Mouse (Mus musculus) stomach, postnatal 0 days (tissue): ENCODE results near the gene Clpsl2. TPM values are rescaled to one million over a fixed set of nuclear protein-coding genes. Genes with fewer than 3 reads are reported as not detected.
A peak's percentile ranks its signal among the peaks of the same experiment; 100 is the strongest.

ENCODE experiments used
- ATAC-seq: fragments of 200-750 bp; cut with Nextera tagmentation; 2 replicates; pipeline ENCODE4 v1.8.0; 2017; ENCODE audit not compliant: low FRiP score, low TSS enrichment
- DNase-seq: peaks from one replicate; pipeline ENCODE4 v3.0.0-alpha.2; 2016; ENCODE audit warnings: low spot score
- H3K27ac ChIP-seq: fragments of 300-500 bp; sonication (generic); replicated peaks from 2 replicates; pipeline ENCODE4 v1.5.1; 2014; ENCODE audit warnings: mild to moderate bottlenecking, control low read depth
- H3K27me3 ChIP-seq: fragments of 300-500 bp; sonication (generic); 2 replicates; pipeline ENCODE4 v1.6.1; 2014; ENCODE audit warnings: low read length; ENCODE audit not compliant: control insufficient read depth, insufficient read depth
- H3K36me3 ChIP-seq: fragments of 300-500 bp; sonication (generic); 2 replicates; pipeline ENCODE4 v1.6.1; 2014; ENCODE audit warnings: low read length, mixed read lengths; ENCODE audit not compliant: control insufficient read depth, insufficient read depth
- H3K4me1 ChIP-seq: fragments of 300-500 bp; sonication (generic); replicated peaks from 2 replicates; pipeline ENCODE4 v1.6.1; 2014; ENCODE audit warnings: antibody characterized with exemption; ENCODE audit not compliant: control insufficient read depth, insufficient read depth
- H3K4me2 ChIP-seq: fragments of 300-500 bp; sonication (generic); replicated peaks from 2 replicates; pipeline ENCODE4 v1.6.1; 2014; ENCODE audit warnings: low read depth, mild to moderate bottlenecking, control low read depth, moderate library complexity
- H3K4me3 ChIP-seq: fragments of 300-500 bp; sonication (generic); 2 replicates; pipeline ENCODE4 v1.5.1; 2014; ENCODE audit warnings: low read depth, low read length, control low read depth
- H3K9ac ChIP-seq: fragments of 300-500 bp; sonication (generic); 2 replicates; pipeline ENCODE4 v1.6.1; 2014; ENCODE audit warnings: mild to moderate bottlenecking, low read length, control low read depth, mixed read lengths
- H3K9me3 ChIP-seq: fragments of 300-500 bp; sonication (generic); 2 replicates; pipeline ENCODE4 v1.6.1; 2016; ENCODE audit warnings: low read length; ENCODE audit not compliant: control insufficient read depth
- CTCF ChIP-seq: IDR thresholded peaks from 2 replicates; pipeline ENCODE4 v1.5.1; 2016; ENCODE audit warnings: antibody characterized with exemption, low read depth, mild to moderate bottlenecking, moderate library complexity
- EP300 ChIP-seq: optimal IDR thresholded peaks from 2 replicates; pipeline ENCODE3; 2016; ENCODE audit warnings: antibody characterized with exemption
- WGBS: fragments of 180-500 bp; shearing (Covaris S2); extraction: QIAGEN DNeasy Blood & Tissue Kit; methylation state at CpG from one replicate; pipeline ENCODE4 v1.1.7; 2014; 5-methylcytosine and 5-hydroxymethylcytosine counted together
- polyA plus RNA-seq: library from polyadenylated mRNA; unstranded; fragments of >200 nt; fragmentation: Nextera tagmentation; extraction: Ambion mirVana; gene quantifications from 2 replicates; pipeline ENCODE4 v1.2.1, GENCODE M21; 2015

The Clpsl2 gene
- polyA plus RNA-seq, 1 experiment from 2014 or later, result not detected

GRCm38 (mm10) chr17:28517956-28518614 lies 31.1 kb upstream of the Clpsl2 start:
- WGBS, result under 1% methylated on average over 39 of the region's 46 CpGs
- peak; percentile 96 for DNase-seq
- peak overlapping the region; percentile 72 for H3K9ac ChIP-seq
- peak; percentile 12; the same call in 1 of the 2 replicates for TF ChIP-seq CTCF
- peak; percentile 50 for TF ChIP-seq EP300
- peaks cover 17% of the 10 kb centered on the region; the same call in 1 of the 2 replicates for H3K4me1 ChIP-seq
- H3K9me3 ChIP-seq, result no peaks in the 10 kb centered on the region
- H3K36me3 ChIP-seq, result no peaks in the 10 kb centered on the region
- H3K4me3 ChIP-seq, result peak overlapping the region; percentile 41
- no peaks in the 10 kb centered on the region for H3K27me3 ChIP-seq
- peak; percentile 80 for ATAC-seq
- peak overlapping the region; percentile 68 for H3K4me2 ChIP-seq
- peak overlapping the region; percentile 97 for H3K27ac ChIP-seq

GRCm38 (mm10) chr17:28518615-28519071 lies 30.6 kb upstream of the Clpsl2 start:
- TF ChIP-seq EP300, result no peak
- no peak for TF ChIP-seq CTCF
- no peaks in the 10 kb centered on the region for H3K27me3 ChIP-seq
- WGBS, result 18% methylated on average over 8 of the region's 8 CpGs
- peak overlapping the region; percentile 72 for H3K9ac ChIP-seq
- peak overlapping the region; percentile 41 for H3K4me3 ChIP-seq
- H3K4me2 ChIP-seq, result peak overlapping the region; percentile 68
- peak overlapping the region; percentile 97 for H3K27ac ChIP-seq
- H3K9me3 ChIP-seq, result no peaks in the 10 kb centered on the region
- ATAC-seq (no peak), DNase-seq (no peak)
- H3K36me3 ChIP-seq, result no peaks in the 10 kb centered on the region
- peaks cover 17% of the 10 kb centered on the region; the same call in 1 of the 2 replicates for H3K4me1 ChIP-seq

- H3K27me3 ChIP-seq, result no peaks in the 10 kb centered on the region
- no peak overlapping the region for H3K4me2 ChIP-seq
- no peak overlapping the region for H3K9ac ChIP-seq
- no peak for DNase-seq
- no peak for TF ChIP-seq EP300
- TF ChIP-seq CTCF, result peak; percentile 66
- no peak overlapping the region for H3K4me3 ChIP-seq
- H3K27ac ChIP-seq, result no peak overlapping the region
- 83% methylated on average over 3 of the region's 3 CpGs for WGBS
- H3K4me1 ChIP-seq, result peaks cover 18% of the 10 kb centered on the region; the same call in 1 of the 2 replicates
- H3K36me3 ChIP-seq, result no peaks in the 10 kb centered on the region
- H3K9me3 ChIP-seq, result no peaks in the 10 kb centered on the region
- no peak for ATAC-seq
These were observed 29.4 kb upstream of the Clpsl2 start for GRCm38 (mm10) chr17:28519827-28520226.

GRCm38 (mm10) chr17:28520561-28520960 lies 28.6 kb upstream of the Clpsl2 start:
- Histone ChIP-seq H3K36me3 (no peaks in the 10 kb centered on the region), H3K27ac (no peak overlapping the region), H3K4me1 (peaks cover 15% of the 10 kb centered on the region; the same call in 1 of the 2 replicates), H3K27me3 (no peaks in the 10 kb centered on the region), H3K9me3 (no peaks in the 10 kb centered on the region), H3K4me3 (no peak overlapping the region), H3K9ac (no peak overlapping the region), H3K4me2 (no peak overlapping the region)
- ATAC-seq (no peak), DNase-seq (no peak)
- TF ChIP-seq EP300 (no peak), CTCF (no peak)
- 65% methylated on average over 4 of the region's 4 CpGs for WGBS

GRCm38 (mm10) chr17:28521071-28521726 lies 28.0 kb upstream of the Clpsl2 start:
- TF ChIP-seq EP300 (no peak), CTCF (no peak)
- ATAC-seq (no peak), DNase-seq (no peak)
- H3K36me3 ChIP-seq, result no peaks in the 10 kb centered on the region
- H3K9me3 ChIP-seq, result no peaks in the 10 kb centered on the region
- peaks cover 11% of the 10 kb centered on the region; the same call in 1 of the 2 replicates for H3K4me1 ChIP-seq
- WGBS, result 61% methylated on average over 5 of the region's 5 CpGs
- H3K27ac ChIP-seq, result peak overlapping the region; percentile 97; the same call in 1 of the 2 replicates
- no peak overlapping the region for H3K4me2 ChIP-seq
- no peak overlapping the region for H3K4me3 ChIP-seq
- H3K9ac ChIP-seq, result no peak overlapping the region
- H3K27me3 ChIP-seq, result no peaks in the 10 kb centered on the region
